Mouse (Mus musculus) CD4-positive, CD25-positive, alpha-beta regulatory T cell, adult 4 months (primary cell): ENCODE data around the gene Ddias. TPM values are rescaled to one million over a fixed set of nuclear protein-coding genes. Genes with fewer than 3 reads are reported as not detected.
"Not testable (repeated sequence)": the region's sequence is repeated elsewhere in the genome, so short reads cannot be mapped to it uniquely, and the experiment has no call there.

Experiments used
- ATAC-seq: one replicate; pipeline ENCODE4 v1.8.0; 2017
- polyA plus RNA-seq, 2 experiments: library from polyadenylated mRNA; unstranded; fragments of 100-300 nt; shearing (Covaris generic); gene quantifications; one replicate each; pipeline ENCODE4 v1.2.1; 2017

Ddias gene
- 1 to 10 TPM; 2.9 to 4.7 TPM for polyA plus RNA-seq

- peak; percentile 58 for ATAC-seq
Observed at GRCm38 (mm10) chr7:92874116-92874675, at the start of gene Ddias, which contains the start of gene Prcp. Ddias (minus strand) TSS chr7:92874247. Prcp (plus strand) TSS chr7:92874470.

GRCm38 (mm10) chr7:92920857-92921172, 46.8 kb upstream of the Ddias start:
- no peak for ATAC-seq

- no peak for ATAC-seq
Observed at GRCm38 (mm10) chr7:92920172-92920856, 46.3 kb upstream of the Ddias start.

GRCm38 (mm10) chr7:92904285-92904684, 30.2 kb upstream of the Ddias start:
- ATAC-seq = not testable (repeated sequence)

GRCm38 (mm10) chr7:92903360-92904038, 29.5 kb upstream of the Ddias start:
- peak; percentile 99 for ATAC-seq

- ATAC-seq = no peak
Observed at GRCm38 (mm10) chr7:92897021-92897420, 23.0 kb upstream of the Ddias start.

- ATAC-seq = no peak
Observed at GRCm38 (mm10) chr7:92896036-92896435, 22.0 kb upstream of the Ddias start.

GRCm38 (mm10) chr7:92893478-92893877, 19.4 kb upstream of the Ddias start:
- peak; percentile 72 for ATAC-seq

GRCm38 (mm10) chr7:92890618-92891230, 16.7 kb upstream of the Ddias start:
- ATAC-seq = no peak

- no peak for ATAC-seq
Observed at GRCm38 (mm10) chr7:92890211-92890610, 16.2 kb upstream of the Ddias start.

- no peak for ATAC-seq
Observed at GRCm38 (mm10) chr7:92887230-92887629, 13.2 kb upstream of the Ddias start.

- no peak for ATAC-seq
Observed at GRCm38 (mm10) chr7:92886801-92887200, 12.8 kb upstream of the Ddias start.

GRCm38 (mm10) chr7:92884998-92885660, 11.1 kb upstream of the Ddias start:
- ATAC-seq = no peak

GRCm38 (mm10) chr7:92883850-92884716, 10.0 kb upstream of the Ddias start:
- no peak for ATAC-seq

GRCm38 (mm10) chr7:92878575-92879285, 4.7 kb upstream of the Ddias start:
- ATAC-seq = no peak

- no peak for ATAC-seq
Observed at GRCm38 (mm10) chr7:92876538-92876937, 2.5 kb upstream of the Ddias start.

- no peak for ATAC-seq
Observed at GRCm38 (mm10) chr7:92876066-92876465, 2.0 kb upstream of the Ddias start.

- peak; percentile 80 for ATAC-seq
Observed at GRCm38 (mm10) chr7:92874761-92875408, 838 bp upstream of the Ddias start.

- ATAC-seq = no peak
Observed at GRCm38 (mm10) chr7:92871596-92871995, 2.5 kb downstream of the Ddias start.

- no peak for ATAC-seq
Observed at GRCm38 (mm10) chr7:92870161-92870560, 3.9 kb downstream of the Ddias start.

GRCm38 (mm10) chr7:92866526-92866925, 7.5 kb downstream of the Ddias start:
- ATAC-seq = peak; percentile 65
